Mouse (Mus musculus) embryo, embryonic 10 days (tissue): ENCODE measurements around the gene Hspbap1.

Experiments
- DNase-seq: peaks from one replicate; pipeline ENCODE4 v3.0.0-alpha.2; 2015; ENCODE audit warnings: low spot score

Gene Hspbap1

DNA sequence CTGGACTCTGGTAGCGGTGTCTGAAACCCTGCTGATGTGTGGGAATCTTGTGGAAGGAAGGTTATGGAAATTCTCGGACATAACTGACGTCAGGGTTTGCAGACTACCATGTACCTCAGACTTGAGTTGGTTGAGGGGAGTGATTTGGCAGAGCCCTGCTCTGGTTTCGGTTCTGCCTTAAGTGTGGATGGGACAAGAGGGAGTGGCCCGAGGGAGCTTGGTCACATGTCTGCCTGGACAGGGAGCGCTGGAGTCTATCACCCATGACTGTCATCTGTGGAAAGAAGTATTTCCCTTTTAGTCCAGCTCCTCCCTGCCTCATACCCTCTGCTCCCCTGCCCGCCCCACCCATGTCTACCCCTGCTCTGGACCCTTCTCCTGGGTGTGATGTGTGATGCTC lies 32.0 kb downstream of the Hspbap1 start:
- DNase-seq, result no peak

DNA sequence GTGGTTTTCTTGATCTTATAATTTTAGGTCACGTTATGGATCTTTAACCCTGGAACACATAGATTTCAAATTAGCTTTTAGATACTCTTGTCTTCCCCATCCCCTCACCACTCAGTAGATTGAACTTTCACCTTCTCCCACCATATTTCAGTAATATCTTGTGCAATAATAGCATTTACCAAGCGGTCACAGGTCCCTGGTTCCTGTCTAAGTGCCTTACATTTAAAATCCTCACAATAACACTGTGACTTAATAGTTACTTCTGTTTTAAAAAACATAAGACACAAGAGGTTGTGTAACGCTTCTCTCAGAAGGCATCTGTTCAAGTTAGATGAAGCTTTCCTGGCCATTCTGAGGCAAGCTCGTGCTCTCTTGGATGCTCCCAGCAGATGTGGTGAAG lies 33.5 kb downstream of the Hspbap1 start:
- no peak for DNase-seq

DNA sequence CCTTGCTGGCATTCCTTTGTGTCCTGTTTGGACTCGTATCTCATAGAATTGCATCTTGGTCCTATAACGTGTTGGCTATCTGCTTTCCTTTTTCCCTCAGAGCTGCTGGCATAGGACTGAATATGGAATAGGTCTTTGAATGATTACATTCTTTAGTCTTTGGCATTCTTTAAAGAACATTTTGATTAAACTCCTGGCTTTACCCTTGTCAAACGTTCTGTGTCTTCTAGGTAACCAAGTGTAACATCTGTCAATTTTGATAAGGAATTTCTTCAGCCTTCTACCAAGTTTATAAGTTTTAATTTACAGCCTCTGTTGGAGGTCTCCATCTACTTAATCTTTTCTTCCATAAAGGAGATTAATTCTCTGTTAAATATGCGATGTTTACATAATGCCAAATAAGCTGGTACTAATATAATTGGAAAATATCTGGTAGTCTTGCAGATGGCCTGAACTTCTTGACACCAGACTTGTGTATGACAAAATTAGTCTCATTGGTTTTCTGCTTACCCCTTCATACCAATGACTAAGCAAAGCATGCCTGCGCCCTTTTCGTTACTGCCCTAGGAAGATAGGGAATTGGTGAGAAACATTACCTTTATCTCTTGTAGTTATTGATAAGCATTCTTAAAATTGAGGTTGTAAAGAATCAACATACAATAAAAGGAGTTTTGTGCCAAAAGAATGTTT lies 36.9 kb downstream of the Hspbap1 start:
- DNase-seq, result no peak

DNA sequence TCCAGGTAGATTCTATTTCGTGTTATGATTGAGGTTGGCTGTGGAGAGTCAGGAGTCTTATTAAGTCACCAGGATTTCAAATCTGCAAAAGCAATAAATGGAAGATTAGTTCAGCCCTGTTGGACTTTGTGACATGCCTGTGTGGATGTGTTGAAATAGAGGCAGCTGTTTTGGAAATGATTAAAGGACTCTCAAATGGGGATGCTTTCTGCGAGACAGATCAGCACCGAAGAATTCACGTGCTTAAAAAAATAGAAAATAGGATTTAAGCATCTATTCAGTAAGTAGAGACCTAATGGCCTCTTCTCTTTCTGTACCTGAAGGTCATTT lies 37.5 kb downstream of the Hspbap1 start:
- DNase-seq, result no peak

DNA sequence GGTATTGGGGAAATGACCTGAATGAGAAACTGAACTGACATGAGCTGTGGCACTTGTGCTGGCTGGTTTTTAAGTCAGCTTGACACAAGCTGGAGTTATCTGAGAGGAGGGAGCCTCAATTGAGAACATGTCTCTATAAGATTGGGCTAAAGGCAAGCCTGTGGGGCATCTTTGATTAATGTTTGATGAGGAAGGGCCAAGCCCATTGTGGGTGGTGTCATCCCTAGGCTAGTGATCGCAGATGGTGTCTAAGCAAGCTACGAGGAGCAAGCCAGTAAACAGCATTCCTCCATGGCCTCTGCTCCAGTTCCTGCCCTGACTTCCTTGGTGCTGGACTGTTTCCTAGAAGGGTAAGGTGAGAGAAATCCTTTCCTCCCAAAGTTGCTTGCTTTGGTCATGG lies 38.7 kb downstream of the Hspbap1 start:
- no peak for DNase-seq

DNA sequence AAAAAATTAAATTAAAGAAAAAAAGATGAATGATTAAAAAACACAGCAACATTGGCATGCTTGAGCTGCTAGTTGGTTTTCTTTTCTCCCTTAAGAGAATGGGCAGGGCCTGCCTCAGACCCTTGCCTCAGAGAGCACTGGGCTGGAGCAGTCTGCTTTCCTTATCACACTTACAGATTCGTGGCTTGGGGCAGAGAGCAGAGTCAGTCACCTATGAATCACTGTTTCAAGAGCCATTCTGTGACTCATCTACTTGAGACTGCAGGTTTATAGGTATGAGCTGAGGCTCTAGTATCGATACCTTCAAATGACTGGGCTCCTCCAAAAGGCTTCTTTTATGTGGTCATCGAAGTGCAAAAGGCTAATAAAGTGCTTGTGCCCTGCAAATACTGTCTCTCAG lies 42.9 kb downstream of the Hspbap1 start:
- DNase-seq, result no peak

DNA sequence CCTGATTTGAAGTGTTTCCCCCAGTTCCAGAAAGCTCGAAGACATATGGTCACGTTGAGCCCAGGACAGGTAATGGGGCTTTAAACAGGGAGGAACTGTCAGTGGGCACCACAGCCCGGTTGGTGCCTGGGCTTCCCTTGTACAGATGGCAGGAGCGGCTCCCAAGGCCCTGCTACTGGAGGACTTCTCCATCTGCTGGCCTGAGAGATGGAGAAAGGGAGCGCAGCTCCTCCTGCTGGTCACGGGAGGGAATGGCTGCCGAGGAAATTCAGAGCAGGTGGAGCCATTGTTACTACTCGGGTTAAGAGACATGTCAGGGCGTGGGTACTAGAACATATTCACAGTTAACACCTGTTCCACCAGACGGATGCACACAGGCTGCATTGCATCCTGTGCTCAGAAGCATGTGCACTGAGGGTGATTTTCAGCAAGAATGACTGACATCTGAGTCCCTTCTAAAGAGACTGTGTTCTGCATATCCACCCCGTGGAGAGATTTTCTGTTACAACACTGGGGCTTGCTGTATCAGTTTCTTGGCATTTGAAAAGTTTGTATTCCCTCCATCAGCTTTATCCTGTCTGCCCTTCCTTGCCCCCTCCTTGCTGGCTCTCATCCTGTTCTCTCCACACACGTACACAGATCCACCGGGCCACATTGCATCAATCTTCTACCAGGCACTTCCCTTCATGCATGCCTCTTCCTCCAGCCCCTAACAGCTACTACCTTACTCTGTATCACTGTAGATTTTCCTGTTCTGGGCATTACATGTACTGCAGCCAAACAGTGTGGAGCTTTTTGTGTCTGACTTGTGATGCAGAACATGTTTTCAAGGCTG lies 47.3 kb downstream of the Hspbap1 start:
- peak; percentile 82 for DNase-seq

DNA sequence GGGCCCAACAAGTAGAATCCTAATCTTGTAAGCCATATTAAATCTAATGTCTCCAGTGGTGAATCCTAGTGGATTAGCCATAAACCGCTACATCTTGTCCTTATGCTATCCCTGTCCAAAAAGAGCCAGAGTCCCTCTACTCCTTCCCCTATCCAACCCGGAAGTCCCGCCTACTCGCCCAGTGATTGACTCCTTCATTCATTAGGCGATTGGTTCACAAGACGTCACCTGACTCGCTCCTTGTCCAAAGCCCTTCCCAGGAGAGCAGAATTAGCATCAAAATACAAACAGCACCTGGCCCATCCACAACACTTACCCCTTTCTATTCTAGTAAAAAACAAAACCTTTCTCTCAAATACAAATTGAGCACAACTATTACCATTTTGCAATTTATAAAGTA lies 59.8 kb downstream of the Hspbap1 start:
- DNase-seq, result peak; percentile 23

DNA sequence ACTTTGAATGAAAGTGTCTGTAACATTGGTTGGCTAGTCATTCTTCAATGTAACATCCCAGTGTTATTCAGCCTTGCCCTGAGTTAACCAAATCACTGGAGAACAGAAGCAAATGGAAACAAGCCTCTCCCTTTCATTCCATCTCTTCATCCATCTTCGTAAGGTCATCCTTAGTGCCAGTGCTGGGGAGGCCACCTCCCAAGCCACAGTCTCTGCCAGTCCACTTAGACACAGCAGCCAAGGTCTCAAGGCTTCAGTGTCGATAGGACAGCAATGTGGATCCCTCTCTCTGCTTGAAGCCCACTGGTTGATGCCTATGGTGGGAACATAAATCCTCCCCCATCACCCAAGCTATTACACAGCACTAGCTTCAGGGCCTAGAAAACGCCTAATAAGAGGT lies 62.8 kb downstream of the Hspbap1 start:
- DNase-seq, result no peak

DNA sequence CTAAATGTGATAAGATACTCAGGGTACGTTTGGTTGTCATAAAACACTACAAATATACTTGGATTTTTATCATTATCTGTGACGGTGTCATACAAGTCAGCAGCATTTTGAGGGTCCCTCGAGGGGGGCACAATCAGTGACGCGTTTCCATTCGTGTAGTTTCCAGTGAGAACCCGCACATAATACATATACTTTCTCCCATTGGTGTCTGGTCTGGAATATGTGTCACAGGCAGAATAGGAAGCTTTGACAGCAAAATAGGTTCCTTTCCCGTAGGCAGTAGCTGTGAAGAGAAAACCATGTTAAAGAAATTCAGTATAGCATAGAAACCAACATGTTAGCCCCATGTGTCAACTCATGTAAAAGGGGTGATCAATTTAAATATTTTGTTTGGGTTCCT lies 64.5 kb downstream of the Hspbap1 start:
- no peak for DNase-seq

DNA sequence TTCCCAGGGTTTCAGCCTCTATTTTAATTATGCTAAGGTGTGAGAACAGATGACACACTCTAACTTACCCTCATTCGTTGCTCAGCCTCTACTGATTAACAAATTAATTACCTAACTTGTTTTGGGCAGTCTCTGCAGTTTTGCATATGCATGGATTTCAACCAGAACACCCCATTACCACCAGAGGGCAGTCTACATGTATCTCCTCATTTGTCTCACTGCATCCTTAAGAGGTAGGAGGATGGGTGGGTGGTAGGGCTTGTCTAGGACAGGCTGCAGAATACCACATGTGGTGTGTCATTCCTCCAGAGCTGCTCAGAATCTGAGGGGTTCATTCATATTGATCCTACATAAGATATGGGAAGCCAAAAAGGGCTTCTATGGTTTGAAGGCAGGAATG lies 69.5 kb downstream of the Hspbap1 start:
- peak; percentile 71 for DNase-seq

DNA sequence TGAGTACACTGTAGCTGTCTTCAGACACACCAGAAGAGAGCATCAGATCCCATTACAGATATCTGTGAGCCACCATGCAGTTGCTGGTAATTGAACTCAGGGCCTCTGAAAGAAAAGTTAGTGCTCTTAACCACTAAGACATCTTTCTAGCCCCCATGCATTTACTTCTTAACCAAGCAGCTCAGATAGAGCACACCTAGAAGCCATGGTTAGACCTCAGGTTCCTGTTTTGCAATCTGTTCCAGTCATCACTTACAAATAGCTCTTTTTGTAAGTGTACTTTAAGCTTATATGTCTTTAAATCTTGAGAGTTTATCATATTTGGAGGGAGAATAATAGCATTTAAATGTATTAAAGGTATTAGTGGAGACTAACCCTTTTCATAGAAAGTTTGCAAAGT lies 77.0 kb downstream of the Hspbap1 start:
- no peak for DNase-seq

DNA sequence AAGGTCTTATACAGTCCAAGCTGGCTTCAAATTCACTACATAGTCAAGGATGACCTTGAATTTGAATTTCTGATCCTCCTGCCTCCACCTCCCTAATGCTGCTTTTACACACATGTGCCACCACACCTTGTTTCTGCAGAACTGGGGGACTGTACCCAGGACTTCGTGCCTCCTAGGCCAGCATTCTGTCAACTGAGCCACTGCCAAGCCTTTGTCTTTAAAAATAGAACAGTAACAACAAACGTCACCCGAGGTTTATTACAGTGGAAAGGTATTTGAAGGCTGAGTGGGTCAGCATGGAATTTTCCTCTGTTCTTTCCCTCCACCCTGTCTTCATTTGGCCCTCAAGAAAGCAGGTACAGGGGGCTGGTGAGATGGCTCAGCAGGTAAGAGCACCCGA lies 85.7 kb downstream of the Hspbap1 start:
- DNase-seq, result no peak

DNA sequence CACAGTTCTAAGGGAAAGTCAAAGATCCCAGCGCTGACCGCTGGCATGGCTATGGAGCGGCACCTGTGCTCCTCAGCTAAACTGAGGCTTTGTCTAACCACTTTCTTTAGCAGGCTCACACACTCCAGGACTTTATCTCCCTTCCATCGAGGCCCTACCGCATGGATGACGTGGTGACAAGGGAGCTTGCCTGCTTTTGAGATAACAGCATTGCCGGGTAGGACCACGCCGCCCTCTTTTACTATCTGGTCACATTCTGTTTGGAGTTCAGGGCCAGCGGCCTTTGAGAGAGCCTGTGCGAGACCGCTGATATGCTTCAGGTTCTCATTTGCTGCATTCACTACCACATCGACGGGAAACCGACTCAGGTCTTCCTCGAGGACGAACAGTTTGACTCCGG lies 86.6 kb downstream of the Hspbap1 start:
- DNase-seq, result no peak

DNA sequence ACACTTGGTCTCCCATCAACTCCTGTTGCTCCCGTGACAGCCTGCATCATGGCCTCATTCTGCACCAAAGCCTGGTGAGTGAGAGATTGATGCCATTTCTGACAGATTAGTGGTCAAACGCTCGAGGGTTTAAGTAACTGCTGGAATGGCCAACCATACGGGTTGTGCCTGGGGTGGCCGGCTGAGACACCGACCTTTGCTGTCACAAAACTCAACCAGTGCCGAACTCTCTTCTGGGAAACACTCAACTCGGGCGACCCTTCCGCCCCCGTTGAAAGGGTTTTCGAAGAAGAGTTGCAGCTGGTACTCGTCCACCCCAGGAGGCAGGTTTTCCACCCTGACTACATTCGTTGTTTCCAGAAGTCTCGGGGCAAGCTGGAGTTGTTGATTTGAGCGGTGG lies 90.1 kb downstream of the Hspbap1 start:
- no peak for DNase-seq

DNA sequence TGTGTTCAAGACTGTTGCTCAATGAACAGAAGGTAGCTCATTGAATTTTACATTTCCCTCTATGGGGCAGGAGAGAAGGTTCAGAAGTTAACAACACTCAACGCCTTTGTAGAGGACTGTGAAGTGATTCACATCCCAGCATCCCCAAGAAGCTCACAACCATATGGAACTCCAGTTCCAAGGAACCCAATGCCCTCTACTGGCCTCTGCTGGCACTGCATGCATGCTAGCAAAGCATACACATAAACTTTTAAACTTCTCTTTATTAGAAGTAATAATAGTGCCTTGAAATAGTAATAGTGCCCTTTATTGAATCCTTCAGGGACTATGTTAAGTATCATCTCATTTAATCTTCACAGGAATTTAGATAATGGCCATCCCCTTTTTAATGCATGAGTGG lies 91.9 kb downstream of the Hspbap1 start:
- no peak for DNase-seq

DNA sequence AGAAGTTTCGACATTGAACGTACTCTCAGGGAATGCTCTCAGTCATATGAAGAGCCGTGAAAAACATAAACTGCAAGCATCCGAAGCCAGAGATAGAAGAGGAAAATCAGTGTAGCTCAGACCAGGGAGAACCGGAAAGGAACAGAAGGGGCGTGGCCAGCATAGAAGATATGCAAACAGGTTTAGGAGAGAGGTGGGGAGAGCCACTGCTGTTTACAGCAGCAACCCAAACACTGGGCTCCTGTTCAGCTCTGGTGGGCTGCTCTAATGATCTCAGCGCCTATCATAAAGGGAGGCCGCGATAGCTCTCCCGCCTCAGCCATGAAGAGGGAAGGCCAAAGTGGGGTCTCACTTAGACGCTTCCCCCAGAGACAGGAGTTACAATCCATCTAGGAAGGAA lies 97.6 kb downstream of the Hspbap1 start:
- DNase-seq, result no peak

DNA sequence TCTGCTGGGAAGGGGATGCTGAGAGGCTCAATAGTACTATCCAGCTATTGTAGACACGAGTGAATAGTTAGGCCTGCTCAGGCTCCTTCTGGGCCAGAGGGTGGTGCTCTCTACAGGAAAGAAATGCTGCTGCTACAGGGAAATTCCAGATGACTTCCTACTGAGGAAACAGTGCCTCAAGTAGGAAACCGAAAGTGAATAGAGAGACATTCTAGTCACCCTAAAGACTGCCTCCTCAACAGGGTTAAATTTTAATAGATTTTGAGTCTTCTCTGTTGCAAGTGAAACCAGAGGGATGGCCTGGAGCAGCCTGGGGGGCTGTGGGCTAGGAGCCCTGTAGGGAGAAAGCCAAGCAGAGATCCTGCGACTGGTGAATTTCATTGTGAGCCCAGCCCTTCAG lies 99.0 kb downstream of the Hspbap1 start:
- DNase-seq, result no peak

DNA sequence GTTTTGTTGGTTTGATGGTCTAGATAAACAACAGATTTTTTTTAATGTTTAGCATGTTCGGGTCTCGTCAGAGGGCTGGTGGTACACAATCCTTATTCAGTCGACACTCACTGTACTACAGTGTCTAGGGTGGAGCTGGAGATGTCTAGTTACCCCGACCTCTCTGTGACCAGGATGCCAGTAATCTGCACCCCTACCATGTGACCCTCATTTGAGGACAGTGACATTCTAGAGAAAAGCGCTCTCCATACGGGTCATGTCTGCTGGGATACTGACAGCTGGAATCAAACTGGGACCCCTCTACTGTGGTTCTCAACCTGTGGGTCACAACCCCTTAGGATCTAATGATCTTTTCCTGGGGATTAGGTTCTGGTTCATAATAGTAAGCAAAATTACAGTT lies 99.5 kb downstream of the Hspbap1 start:
- no peak for DNase-seq

DNA sequence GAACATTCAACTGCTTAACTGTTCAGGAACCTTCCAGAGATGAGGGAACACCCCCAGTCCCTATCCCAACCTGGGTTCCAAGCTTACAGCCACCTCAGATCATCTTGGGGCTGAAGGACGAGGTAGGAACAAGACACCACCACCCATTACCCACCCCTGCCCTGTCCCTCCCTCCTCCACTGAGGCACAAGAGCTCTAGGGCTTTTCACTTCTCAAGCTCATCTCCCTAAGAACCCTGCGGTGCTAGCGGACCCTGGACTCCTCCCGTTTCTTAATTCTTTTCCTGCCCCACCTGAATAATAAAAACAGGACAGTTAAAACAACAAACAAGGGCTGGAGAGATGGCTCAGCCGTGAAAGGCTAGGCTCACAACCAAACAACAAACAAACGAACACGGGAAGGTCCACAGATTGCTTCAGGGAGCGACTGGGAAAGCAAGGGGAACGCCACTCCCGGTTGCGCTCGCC lies 100.4 kb downstream of the Hspbap1 start:
- peak; percentile 11 for DNase-seq

DNA sequence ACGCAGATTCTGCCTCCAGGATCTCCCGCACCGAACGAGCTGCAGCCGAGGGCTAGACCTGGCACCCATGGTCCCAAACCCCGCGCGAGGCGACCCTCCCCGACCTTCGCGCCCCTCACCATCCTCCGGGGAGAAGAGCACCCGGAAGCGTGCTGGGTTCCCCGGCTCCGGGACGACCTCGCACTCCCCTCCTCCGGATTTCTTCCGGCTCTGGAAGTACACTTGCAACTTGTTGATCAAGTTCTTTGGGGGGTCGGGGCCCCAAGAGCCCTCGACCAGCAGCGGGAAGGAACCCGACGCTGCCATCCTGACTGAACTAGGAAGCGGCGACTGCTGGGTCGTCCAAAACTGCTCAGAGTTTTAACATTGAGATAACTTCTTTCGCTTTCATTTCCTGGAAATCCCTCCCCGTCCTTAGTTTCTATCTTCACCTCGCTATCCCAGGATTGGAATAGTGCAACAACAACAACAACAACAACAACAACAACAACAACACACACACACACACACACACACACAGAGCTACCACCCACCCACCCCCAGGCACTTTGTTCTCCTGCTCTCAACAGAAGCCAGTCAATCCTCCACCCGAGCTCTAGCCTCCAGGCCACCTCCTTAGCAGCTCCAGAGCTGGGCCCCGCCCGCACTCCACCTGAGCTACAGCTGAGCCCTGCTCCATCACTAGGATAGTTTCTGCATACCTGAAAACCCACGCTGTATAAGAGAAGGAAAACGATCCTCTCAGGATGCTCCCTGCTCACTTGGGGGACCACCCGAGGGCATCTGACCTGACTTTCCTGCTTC lies 101.1 kb downstream of the Hspbap1 start, which contains the start of gene Parp14:
Parp14 (minus strand) TSS at position 497 of the 804 bp plus-strand sequence.
- peak; percentile 34 for DNase-seq

DNA sequence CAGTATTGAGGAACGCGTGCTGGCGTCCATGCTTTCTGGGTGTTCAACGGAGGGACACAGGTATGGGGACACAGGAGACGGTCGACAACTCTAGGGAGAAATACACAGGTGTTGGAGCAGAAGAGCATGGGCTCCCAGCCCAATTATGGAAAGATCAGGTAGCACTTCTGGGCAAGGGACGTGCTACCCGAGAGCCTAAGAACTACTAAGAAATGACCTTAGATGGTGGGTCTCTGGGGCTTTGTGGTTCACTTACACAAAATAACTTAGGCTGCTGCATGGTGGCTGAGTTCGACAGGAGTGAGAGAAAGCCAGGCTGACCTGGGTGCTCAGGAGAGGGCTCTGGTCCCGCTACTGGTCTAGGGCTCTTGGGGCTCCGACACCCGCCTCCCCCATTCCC lies 101.7 kb downstream of the Hspbap1 start:
- no peak for DNase-seq
